Mouse (Mus musculus): ENCODE measurements around the gene Ppp1r12b.
"Not testable (repeated sequence)": the region's sequence is repeated elsewhere in the genome, so short reads cannot be mapped to it uniquely, and the experiment has no call there.

DNA sequence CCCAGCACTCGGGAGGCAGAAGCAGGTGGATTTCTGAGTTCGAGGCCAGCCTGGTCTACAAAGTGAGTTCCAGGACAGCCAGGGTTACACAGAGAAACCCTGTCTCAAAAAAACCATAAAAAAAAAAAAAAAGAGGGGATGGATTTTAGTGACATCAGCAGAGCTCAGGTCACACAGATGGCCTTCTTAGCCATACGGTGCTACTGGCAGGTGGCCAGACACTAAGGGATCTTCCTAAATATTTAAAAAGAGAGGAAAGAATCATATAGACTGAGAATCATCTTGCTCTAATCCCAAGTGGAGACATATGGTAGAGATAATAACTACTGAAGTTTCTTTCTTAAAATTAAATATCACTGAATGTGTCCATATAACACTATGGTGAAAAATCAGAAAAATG lies 124.9 kb downstream of the Ppp1r12b start:
- not testable (repeated sequence) for TF ChIP-seq CTCF (IDR thresholded peaks at IDR 0.05; ENCODE audit: borderline replicate concordance, control insufficient read depth, extremely low read depth, insufficient read depth, low read length, poor library complexity); POLR2A (IDR thresholded peaks at IDR 0.05; ENCODE audit: control insufficient read depth, extremely low read depth, insufficient read depth, low read length, poor library complexity)
